Mouse (Mus musculus): ENCODE results near the gene Ndufc2. TPM values are rescaled to one million over a fixed set of nuclear protein-coding genes. Genes with fewer than 3 reads are reported as not detected.
A peak's percentile ranks its signal among the peaks of the same experiment; 100 is the strongest.

Ndufc2 gene
- polyA plus RNA-seq, 1 experiment, result 89.7 TPM

DNA sequence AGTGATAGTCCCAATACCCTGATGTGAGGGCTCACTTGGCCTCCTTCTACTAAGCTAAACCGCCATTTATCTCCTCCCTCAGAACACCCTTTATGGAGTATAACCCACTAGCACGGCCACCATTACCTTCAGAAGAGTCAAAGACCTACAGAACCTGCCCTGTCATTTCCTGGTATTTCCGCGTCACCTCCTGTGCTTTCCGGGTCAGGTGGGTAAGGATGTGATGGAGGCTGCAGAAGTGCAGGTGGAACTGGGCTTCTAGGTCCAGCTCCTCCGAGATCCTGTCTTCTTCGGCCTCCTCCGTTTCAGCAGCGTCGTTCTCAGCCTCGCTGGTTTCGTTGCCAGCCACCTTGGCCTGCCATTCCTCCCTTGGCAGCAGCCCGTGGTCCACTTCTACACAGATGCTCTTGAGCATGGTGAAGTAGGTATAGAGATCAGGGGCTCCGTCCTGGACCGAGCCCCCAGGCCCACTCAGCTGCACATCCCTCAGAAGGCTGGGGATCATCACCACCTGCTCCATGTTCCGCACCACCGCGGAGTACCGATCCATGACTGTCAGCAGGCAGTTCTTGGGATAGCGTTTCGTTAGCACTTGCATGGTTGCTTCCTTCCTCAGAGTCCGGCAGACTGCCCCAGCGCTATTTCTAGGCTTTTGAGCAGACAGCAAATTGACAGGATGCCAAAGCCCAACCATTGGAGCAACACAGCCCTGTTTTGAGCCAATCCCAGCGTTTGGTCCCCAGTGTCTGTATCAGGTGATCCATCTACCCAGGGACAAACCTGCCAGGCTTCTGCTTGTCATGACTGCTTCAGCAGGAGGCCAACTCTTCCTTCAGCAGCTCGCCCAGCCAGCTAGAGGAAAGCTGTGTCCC, 17.3 kb downstream of the Ndufc2 start, which contains the start of gene Thrsp:
TSS of gene Thrsp (minus strand) at position 825 of the 872 bp plus-strand sequence.
- H3K4me3 ChIP-seq (ENCODE audit: low read depth, low read length), result peak within 1 kb of the TSS; percentile 31
- WGBS, result 76% methylated on average over 25 of the region's 25 CpGs
- H3K27ac ChIP-seq (ENCODE audit: insufficient read depth, low read depth, low read length), result no peak within 1 kb of the TSS
- peaks cover 9% of the 10 kb centered on the region; the same call in 1 of the 2 replicates for H3K4me1 ChIP-seq (ENCODE audit: control insufficient read depth, insufficient read depth, insufficient read length, low read length)
- peaks cover 1% of the 10 kb centered on the region; the same call in 1 of the 2 replicates for H3K36me3 ChIP-seq (ENCODE audit: control insufficient read depth, insufficient read depth, low read length)
- TF ChIP-seq CTCF (IDR thresholded peaks at IDR 0.05; ENCODE audit: extremely low read depth, insufficient read length, insufficient replicate concordance, low read depth, low read length), result no peak
- TF ChIP-seq POLR2A (IDR thresholded peaks at IDR 0.05; ENCODE audit: low read depth, low read length), result no peak; the same call in 1 of the 2 replicates
- H3K27me3 ChIP-seq (ENCODE audit: control insufficient read depth, insufficient read depth, low read length), result no peaks in the 10 kb centered on the region

GRCm38 (mm10) chr7:97418717-97419116, 18.9 kb downstream of the Ndufc2 start:
- Histone ChIP-seq H3K27ac (ENCODE audit: insufficient read depth, low read depth, low read length) (no peak overlapping the region), H3K4me3 (ENCODE audit: low read depth, low read length) (no peak overlapping the region), H3K27me3 (ENCODE audit: control insufficient read depth, insufficient read depth, low read length) (no peaks in the 10 kb centered on the region), H3K36me3 (ENCODE audit: control insufficient read depth, insufficient read depth, low read length) (no peaks in the 10 kb centered on the region), H3K4me1 (ENCODE audit: control insufficient read depth, insufficient read depth, insufficient read length, low read length) (peaks cover 9% of the 10 kb centered on the region; the same call in 1 of the 2 replicates)
- WGBS, result 77% methylated on average over 5 of the region's 5 CpGs
- TF ChIP-seq CTCF (IDR thresholded peaks at IDR 0.05; ENCODE audit: extremely low read depth, insufficient read length, insufficient replicate concordance, low read depth, low read length) (no peak), POLR2A (IDR thresholded peaks at IDR 0.05; ENCODE audit: low read depth, low read length) (no peak)

DNA sequence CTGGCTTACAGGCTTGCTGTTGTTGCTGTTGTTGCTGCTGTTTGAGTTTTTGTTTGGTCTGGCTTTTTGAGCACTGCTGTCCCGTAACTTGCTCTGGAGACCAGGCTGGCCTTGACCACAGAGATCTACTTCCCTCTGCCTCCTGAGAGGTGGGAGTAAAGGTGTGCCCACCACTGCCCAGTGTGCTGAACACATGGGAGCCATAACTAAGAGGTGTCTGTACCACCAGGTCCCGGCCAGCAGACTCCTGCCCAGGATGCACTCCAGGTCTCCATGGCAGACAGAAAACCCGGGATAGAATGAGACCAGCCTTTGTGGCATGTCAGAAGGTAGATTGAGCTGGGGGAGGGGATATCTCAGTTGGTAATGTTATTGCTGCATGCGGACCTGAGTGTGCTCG, 19.4 kb downstream of the Ndufc2 start:
- TF ChIP-seq POLR2A (IDR thresholded peaks at IDR 0.05; ENCODE audit: low read depth, low read length), result no peak
- TF ChIP-seq CTCF (IDR thresholded peaks at IDR 0.05; ENCODE audit: extremely low read depth, insufficient read length, insufficient replicate concordance, low read depth, low read length), result no peak
- Histone ChIP-seq H3K27ac (ENCODE audit: insufficient read depth, low read depth, low read length) (no peak overlapping the region), H3K4me3 (ENCODE audit: low read depth, low read length) (no peak overlapping the region), H3K4me1 (ENCODE audit: control insufficient read depth, insufficient read depth, insufficient read length, low read length) (peaks cover 9% of the 10 kb centered on the region; the same call in 1 of the 2 replicates), H3K36me3 (ENCODE audit: control insufficient read depth, insufficient read depth, low read length) (no peaks in the 10 kb centered on the region), H3K27me3 (ENCODE audit: control insufficient read depth, insufficient read depth, low read length) (no peaks in the 10 kb centered on the region)
- 87% methylated on average over 5 of the region's 5 CpGs for WGBS

DNA sequence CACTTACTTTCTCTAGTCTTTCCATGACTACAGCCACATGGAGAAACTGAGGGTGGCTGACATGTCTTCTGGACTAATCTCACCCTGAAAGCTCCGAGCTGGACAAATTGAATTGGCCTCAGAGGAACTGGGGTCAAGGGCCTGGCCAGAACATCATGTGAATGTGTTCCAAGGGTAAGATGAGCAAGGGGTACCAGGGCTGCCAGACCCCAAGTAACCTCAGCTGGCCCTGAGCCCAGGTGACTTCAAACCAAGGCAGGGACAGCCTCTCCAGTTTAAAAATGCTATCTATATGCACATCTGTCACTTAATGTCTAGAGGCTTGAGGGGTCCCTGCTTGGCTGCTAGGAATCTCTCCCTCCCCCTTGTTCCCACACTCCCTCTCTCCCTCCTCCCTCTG, 20.6 kb downstream of the Ndufc2 start:
- 71% methylated on average over 1 of the region's 1 CpGs for WGBS
- TF ChIP-seq CTCF (IDR thresholded peaks at IDR 0.05; ENCODE audit: extremely low read depth, insufficient read length, insufficient replicate concordance, low read depth, low read length), result no peak
- H3K36me3 ChIP-seq (ENCODE audit: control insufficient read depth, insufficient read depth, low read length), result no peaks in the 10 kb centered on the region
- H3K4me3 ChIP-seq (ENCODE audit: low read depth, low read length), result no peak overlapping the region
- no peak overlapping the region for H3K27ac ChIP-seq (ENCODE audit: insufficient read depth, low read depth, low read length)
- H3K4me1 ChIP-seq (ENCODE audit: control insufficient read depth, insufficient read depth, insufficient read length, low read length), result peaks cover 4% of the 10 kb centered on the region; the same call in 1 of the 2 replicates
- H3K27me3 ChIP-seq (ENCODE audit: control insufficient read depth, insufficient read depth, low read length), result no peaks in the 10 kb centered on the region

DNA sequence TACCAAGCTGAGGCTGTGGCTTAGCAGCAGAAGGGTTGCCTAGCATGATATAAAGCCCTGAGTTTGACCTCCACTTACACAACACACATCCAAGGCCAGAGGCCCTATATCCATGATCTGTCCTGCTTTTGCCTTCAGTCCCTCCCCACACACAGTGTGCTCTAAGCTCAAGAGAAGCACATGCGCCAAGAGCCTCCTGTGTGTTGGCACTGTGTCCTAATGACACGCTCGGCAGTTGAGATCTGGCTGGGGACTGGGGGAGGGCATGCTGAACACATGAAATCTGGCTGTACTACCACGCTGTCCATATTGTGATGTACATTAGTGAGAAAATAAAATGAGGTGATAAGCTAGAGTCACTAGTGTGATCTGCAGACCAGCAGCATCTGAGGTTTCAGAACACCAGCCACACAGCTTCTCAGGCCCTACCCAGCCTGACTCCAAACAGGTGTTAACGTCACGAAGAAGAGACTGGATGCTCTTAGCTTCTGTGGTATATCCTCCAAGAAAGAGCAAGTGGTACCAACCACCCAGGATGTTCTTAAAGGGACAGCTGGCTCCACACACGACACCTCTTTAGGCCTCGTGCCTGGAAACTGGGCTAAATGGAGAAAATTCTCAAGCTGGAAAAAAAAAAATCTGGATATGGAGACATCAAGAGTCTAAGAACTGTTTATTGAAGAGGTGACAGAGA, 21.3 kb downstream of the Ndufc2 start:
- WGBS, result 82% methylated on average over 8 of the region's 8 CpGs
- Histone ChIP-seq H3K36me3 (ENCODE audit: control insufficient read depth, insufficient read depth, low read length) (no peaks in the 10 kb centered on the region), H3K27ac (ENCODE audit: insufficient read depth, low read depth, low read length) (no peak overlapping the region), H3K4me1 (ENCODE audit: control insufficient read depth, insufficient read depth, insufficient read length, low read length) (no peaks in the 10 kb centered on the region), H3K27me3 (ENCODE audit: control insufficient read depth, insufficient read depth, low read length) (no peaks in the 10 kb centered on the region), H3K4me3 (ENCODE audit: low read depth, low read length) (no peak overlapping the region)
- TF ChIP-seq CTCF (IDR thresholded peaks at IDR 0.05; ENCODE audit: extremely low read depth, insufficient read length, insufficient replicate concordance, low read depth, low read length) (no peak), POLR2A (IDR thresholded peaks at IDR 0.05; ENCODE audit: low read depth, low read length) (no peak)

DNA sequence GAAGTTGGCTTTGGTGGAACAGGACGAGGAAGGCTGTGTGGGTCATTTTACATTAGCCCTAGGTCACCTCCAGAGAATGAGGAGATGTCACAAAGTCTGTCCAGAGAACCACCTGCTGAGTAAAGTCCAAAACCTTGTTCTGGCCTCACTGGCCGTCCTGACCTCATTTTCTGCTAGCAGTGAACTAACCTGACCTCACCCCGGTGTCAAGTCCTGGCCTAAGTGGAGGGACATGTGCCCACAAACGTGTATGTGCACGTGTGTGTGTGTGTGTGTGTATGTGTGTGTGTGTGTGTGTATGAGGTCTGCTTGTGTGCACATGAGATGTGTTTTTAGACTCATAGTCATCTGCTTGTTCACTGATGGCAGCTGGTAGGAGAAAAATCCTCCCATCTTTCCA, 24.0 kb downstream of the Ndufc2 start:
- Histone ChIP-seq H3K27me3 (ENCODE audit: control insufficient read depth, insufficient read depth, low read length) (no peaks in the 10 kb centered on the region), H3K4me3 (ENCODE audit: low read depth, low read length) (no peak overlapping the region), H3K4me1 (ENCODE audit: control insufficient read depth, insufficient read depth, insufficient read length, low read length) (no peaks in the 10 kb centered on the region), H3K27ac (ENCODE audit: insufficient read depth, low read depth, low read length) (no peak overlapping the region), H3K36me3 (ENCODE audit: control insufficient read depth, insufficient read depth, low read length) (no peaks in the 10 kb centered on the region)
- no peak for TF ChIP-seq POLR2A (IDR thresholded peaks at IDR 0.05; ENCODE audit: low read depth, low read length)
- TF ChIP-seq CTCF (IDR thresholded peaks at IDR 0.05; ENCODE audit: extremely low read depth, insufficient read length, insufficient replicate concordance, low read depth, low read length), result no peak
- WGBS, result 54% methylated on average over 5 of the region's 5 CpGs
